Mouse (Mus musculus) adrenal gland, adult (tissue): Measurements from ENCODE around the gene Cnga1.
"Not testable (repeated sequence)": the region's sequence is repeated elsewhere in the genome, so short reads cannot be mapped to it uniquely, and the experiment has no call there.

ENCODE experiments used
- DNase-seq, 2 experiments: peaks; one replicate each; pipeline ENCODE4 v3.0.0; 2022 to 2023; ENCODE audit warnings: low spot score in 1 of 2; ENCODE audit not compliant: inconsistent age in 2 of 2

Cnga1 gene

GRCm38 (mm10) chr5:72643655-72644054 is 420 bp downstream of the Cnga1 start:
- DNase-seq = no peak

GRCm38 (mm10) chr5:72640072-72640471 is 4.0 kb downstream of the Cnga1 start:
- DNase-seq = no peak

- no peak for DNase-seq
These were observed 7.5 kb downstream of the Cnga1 start for GRCm38 (mm10) chr5:72636576-72636975.

DNA sequence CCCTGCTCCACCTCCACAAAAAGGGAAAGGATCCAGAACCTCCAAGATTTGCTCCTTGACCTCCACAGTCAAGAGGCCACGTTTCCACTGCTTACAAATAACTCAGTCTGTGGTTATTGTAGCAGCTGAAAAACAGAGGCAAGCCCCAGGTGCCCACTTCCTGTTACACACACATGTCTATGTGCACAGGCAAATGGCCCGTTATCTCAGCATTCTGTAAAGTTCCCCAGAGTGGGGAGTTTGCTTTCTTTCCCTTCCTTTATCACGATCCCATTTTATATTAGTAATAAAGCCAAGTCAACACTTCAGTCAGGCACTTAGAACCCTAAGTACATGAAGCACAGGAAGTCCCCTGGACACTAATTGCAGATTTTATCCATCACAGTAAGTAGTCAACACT is 8.0 kb downstream of the Cnga1 start:
- DNase-seq = no peak

DNA sequence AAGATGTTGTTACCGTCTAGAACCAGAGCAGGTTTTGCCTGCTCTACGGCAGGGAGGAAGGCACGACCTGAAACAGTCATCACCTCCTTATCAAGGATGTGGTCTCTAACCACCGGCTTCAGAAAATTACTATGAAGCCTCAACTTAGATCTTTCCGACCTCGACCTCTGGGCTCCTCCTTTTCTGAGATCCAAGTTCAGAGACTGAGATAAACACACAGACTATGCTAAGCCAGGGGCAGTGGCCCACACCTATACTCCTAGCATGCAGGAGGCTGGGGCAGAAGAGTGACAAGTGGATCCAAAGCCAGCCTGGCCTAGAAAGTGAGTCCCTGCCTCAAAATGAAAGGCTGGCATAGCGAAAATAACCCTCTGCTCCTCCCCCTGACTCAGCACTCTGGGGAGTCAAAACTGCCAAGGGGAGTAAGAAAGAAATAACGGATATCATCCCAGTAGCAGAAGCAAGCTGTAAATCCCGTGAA is 9.2 kb downstream of the Cnga1 start:
- no peak for DNase-seq

DNA sequence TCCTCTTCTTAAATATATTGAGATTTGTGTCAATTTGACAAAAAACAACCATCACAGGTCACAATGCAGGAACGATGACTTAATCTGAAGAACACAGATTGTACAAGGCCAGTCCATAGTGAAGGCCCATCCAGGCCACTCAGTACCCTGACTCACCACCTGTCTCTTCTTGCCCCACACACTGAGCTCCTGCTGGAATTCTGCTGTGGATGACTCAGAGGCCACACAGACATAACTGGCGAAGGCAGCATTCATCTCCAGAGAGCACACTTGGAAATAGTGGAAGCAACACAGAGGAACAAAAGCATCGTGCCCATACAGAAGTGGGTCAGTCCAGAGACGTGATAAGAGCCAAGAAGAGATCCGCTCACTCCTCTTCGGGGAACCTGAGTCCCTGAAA is 14.0 kb downstream of the Cnga1 start:
- peak; percentile 80 to 82 for DNase-seq

DNA sequence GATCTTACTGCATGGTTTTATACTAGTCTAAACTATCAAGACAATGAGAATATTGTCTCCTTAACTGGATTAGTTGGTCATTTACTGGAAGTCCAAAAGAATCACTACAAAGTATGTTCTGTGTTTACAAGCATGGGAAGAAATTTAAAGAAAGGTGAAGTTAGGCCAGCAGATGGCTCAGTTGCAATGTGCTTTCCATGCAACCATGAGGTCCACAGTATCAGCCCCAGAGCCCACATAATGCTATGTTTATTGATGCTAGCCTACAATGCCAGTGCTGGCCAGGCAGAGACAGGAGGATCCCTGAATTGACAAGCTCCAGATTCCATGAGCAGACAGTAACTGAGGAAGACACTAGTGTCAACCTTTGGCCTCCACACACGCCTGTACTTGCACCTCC is 23.1 kb downstream of the Cnga1 start:
- DNase-seq = no peak

DNA sequence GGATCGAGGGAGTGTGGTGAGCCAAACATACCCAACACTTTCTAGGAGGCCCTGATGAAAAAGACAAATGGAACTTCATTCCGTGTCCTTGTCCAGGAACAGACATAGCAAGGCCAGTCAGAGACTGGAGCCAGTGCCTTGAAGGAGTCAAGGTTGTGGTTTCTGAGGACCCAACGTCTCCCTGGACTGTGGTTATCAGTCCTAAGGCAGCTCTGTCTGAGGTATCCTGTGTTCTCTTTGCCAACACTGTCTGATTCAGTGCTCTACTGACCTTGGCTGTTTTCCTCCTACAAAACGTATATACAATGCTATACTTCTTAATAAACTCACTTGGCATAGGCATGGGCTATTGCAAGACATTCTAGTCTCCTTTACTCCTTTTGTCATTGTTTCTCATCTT is 26.7 kb downstream of the Cnga1 start:
- DNase-seq = peak; percentile 39 to 48

DNA sequence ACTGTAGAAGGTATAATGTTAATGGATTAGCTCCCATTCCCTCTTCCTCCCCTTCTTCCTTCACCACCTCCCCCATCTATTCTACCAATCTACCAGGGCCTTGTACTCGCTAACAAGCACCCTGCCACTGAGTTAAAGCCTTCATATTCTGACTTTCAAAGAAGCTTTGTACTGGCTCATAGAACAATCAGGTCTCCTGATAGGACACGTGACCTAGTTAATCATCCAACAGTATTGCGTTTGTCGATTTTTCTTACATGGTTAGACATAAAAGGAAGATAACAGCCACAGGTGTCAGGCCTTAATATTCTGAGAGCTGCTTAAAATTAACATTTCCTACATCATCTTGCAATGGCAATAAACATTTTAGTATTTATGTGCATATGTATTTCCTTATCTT is 40.9 kb downstream of the Cnga1 start:
- no peak for DNase-seq

GRCm38 (mm10) chr5:72601006-72601405 is 43.1 kb downstream of the Cnga1 start:
- DNase-seq = peak; percentile 63 to 87

DNA sequence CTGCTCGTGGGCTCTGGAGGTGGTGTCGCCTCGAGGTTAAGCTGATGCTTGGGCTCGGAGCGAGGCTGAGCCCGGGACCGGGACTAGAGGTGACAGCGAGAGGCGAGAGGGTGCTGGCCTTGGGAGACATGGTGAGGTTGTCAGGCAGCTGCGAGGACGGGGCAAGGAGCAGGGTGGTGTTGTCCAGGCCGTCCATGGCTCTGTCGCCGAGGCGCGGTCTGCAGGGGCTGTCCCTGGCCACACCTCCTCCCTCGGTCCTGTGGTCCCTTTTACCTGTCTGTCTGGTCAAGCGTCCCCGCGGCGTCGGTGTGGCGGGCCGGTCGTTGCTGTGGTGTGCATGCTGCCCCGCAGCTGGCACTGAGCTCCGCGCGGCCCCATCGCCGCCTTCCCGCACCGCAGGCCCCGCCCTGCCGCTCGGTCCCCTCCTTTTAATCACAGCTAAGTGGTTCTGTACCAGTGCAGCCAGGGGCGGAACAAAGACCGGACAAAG is 56.8 kb downstream of the Cnga1 start, which contains the start of gene Gm5868:
Gene Gm5868 (minus strand): TSS at position 360 of the 490 bp plus-strand sequence.
- peak; percentile 10 to 40 for DNase-seq

DNA sequence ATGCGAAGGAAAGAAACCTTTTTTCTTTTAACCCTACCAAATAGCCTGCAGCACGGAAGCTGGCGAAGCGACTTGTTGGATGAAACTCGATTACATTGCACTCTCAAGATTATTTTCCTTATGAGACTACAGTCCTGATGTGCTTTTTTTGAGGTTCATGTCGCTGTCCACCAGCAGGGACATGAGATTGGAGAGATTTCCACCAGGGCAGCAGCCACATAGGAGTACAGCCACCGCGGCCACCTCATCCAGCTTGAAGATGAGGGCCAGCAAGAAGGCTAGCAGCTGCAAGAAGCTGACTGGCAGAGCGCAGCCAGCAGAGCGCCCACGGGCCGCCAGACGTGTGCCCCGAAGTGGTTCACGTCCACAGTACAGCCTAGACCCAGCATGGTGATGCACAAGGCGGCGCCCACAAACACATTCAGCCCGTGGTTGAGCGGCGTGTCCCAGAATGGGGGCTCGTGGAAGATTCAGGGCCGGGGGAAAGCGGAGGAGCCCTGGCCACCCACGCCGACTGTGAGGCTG is 57.3 kb downstream of the Cnga1 start:
- not testable (repeated sequence) for DNase-seq

DNA sequence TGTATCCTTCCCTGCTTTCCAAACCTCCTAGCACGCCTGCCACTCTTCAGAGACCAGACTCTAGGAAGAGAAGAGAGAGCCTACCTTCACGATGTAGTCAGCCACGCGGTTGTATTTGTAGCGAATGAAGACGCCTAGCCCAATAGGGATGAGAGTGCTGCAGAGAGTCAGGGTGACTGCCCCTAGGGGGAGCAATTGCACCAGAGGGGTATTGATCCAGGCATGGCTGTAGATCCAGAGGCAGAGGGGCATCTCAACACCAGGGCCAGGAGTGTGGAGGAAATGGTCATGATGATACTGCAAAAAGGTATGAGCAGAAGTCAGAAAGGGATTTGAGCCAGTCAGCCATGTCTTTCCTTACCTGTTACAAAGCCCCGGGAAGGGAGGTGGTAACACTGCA is 58.0 kb downstream of the Cnga1 start:
- DNase-seq = peak; percentile 9 to 58

- DNase-seq = not testable (repeated sequence)
These were observed 63.1 kb downstream of the Cnga1 start, which contains the start of gene Zar1 for GRCm38 (mm10) chr5:72580970-72581332. TSS of gene Zar1 (minus strand) at chr5:72581254.

- peak; percentile 9 to 51 for DNase-seq
These were observed 63.7 kb downstream of the Cnga1 start for GRCm38 (mm10) chr5:72580088-72580969.

GRCm38 (mm10) chr5:72579599-72579998 is 64.5 kb downstream of the Cnga1 start:
- not testable (repeated sequence) for DNase-seq

GRCm38 (mm10) chr5:72565621-72566020 is 78.5 kb downstream of the Cnga1 start:
- DNase-seq = no peak

- DNase-seq = not testable (repeated sequence)
These were observed 80.9 kb downstream of the Cnga1 start for GRCm38 (mm10) chr5:72563183-72563582.

- no peak for DNase-seq
These were observed 83.0 kb downstream of the Cnga1 start for GRCm38 (mm10) chr5:72560976-72561628.

DNA sequence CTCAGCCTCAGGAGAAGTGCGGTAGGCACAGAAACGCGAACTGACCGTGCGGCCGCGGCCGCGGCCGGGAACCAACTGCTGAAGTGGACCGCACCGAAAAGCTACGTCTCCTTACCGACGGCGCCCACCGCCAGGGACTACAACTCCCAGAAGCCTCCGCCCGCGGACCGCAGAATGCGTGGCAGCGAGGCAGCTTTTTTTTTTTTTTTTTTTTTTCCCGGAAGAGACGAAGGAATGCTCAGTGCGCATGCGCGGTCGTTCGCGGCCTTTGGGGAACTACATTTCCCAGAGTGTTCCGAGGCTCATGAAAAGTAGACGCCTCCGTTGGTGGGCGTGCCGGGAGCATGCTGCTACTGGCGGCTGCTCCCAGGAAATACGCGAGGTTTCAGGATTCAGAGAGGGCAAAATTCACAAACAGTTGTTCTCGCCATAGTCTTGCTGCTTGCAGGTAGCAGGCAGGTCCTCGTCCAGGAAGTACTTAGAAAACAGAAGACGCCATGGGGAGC is 84.5 kb downstream of the Cnga1 start, which contains the start of gene Nfxl1:
Gene Nfxl1 (minus strand): TSS at position 141 of the 506 bp plus-strand sequence.
- DNase-seq = peak; percentile 97 to 98
